In the genomic region with DNA sequence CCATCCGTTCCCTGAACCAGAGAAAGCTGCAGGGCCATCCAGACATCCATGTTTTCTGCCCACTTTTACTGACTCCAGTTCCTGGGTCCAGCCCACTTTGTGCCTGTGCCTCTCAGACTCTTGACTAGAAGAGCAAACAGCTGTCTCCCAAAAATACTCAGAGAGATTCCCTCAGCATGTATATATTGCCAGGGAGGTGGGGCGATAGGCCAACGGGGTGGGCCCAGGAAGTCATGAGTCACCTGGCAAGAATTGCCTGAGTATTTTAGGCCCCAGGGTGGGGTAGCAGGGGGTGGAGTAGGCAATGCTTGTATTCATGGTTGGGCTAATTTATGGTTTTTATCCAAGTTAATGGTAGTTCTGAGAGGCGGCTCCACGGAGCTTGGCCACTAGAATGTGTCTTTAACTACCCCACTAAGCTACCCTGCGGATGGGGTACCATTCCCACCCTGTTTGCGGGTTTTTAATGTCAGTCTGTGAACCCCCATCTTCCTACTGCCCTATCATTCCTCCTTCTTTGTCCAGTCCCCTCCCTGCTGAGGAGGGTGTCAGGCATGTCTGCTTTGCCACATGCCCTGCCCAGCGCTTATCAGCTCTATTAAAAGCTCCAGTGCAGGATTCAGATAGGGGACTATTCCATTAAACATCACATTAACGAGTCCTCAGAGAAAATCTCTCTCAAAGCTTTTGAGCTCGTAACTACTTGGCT, we compare ENCODE assay signal across 10 mouse cellular contexts. TPM values are rescaled to one million over a fixed set of nuclear protein-coding genes. Genes with fewer than 3 reads are reported as not detected.
DNase-seq lines count a peak whose midpoint lies in the region; ATAC-seq and TF ChIP-seq lines count a peak whose summit lies in the region.
"Had no signal": no experiment of that assay in that cellular context is flagged by ENCODE, and none has a peak within 500 bp of the region (broad histone marks: within the 10 kb centered on the region; RNA-seq: fewer than 3 reads in every experiment).

No protein-coding gene starts in this region.

- no peak overlapping the region for H3K4me2 ChIP-seq in lung, embryonic 16.5 days (ENCODE audit: low read depth, low read length)
- H3K4me2 ChIP-seq in hindbrain, embryonic 14.5 days (replicated peaks): no peak overlapping the region
- H3K4me2 ChIP-seq: forebrain, embryonic 13.5 days had no signal

- DNase-seq in 3T3-L1 (ENCODE audit: low read depth, low spot score): peak; percentile 90
- DNase-seq in Patski (ENCODE audit: low read depth, low spot score): peak; percentile 30
- DNase-seq in heart, embryonic 10.5 days (ENCODE audit: low spot score): no peak
- DNase-seq in spleen, postnatal 10 days (ENCODE audit: low spot score in 2 of 2): no peak
- DNase-seq in hindbrain, embryonic 14.5 days (ENCODE audit: low spot score): no peak
- DNase-seq: cerebellum, postnatal 36 days had no signal

- H3K4me1 ChIP-seq in heart, embryonic 10.5 days: peaks cover 55% of the 10 kb centered on the region
- peaks cover 5% of the 10 kb centered on the region for H3K4me1 ChIP-seq in lung, embryonic 16.5 days (replicated peaks; ENCODE audit: control insufficient read depth, insufficient read depth, low read length)
- H3K4me1 ChIP-seq in hindbrain, embryonic 14.5 days (replicated peaks; ENCODE audit: control insufficient read depth, insufficient read depth, low read length): no peaks in the 10 kb centered on the region

- peak; percentile 76 for ATAC-seq in Patski
- peak; percentile 86 for ATAC-seq in lung, embryonic 16.5 days (ENCODE audit: low read depth)
- no peak for ATAC-seq in hindbrain, embryonic 14.5 days (ENCODE audit: low FRiP score)
- no peak for ATAC-seq in cerebellum, adult (ENCODE audit: insufficient number of reproducible peaks, low FRiP score, low TSS enrichment)
- ATAC-seq: forebrain, embryonic 13.5 days; midbrain, embryonic 16.5 days had no signal

- no peak for TF ChIP-seq CTCF in Patski (IDR thresholded peaks at IDR 0.05)

- CTCF ChIA-PET in Patski (lab: Charles Lee): interaction anchor here (1.2 kb wide), 1 partner anchor 10 kb away, joined by 5 read pairs; no protein-coding TSS in a partner anchor

- in situ Hi-C loops in Patski (cut with MboI; ENCODE audit: low pct_unique_long_range_greater_than_20kb): no loop called here

- H3K4me3 ChIP-seq in heart, embryonic 10.5 days: no peak overlapping the region
- H3K4me3 ChIP-seq in lung, embryonic 16.5 days (ENCODE audit: low read length): no peak overlapping the region
- no peak overlapping the region for H3K4me3 ChIP-seq in hindbrain, embryonic 14.5 days (replicated peaks; ENCODE audit: low read length)
- H3K4me3 ChIP-seq: forebrain, embryonic 13.5 days had no signal

- H3K27me3 ChIP-seq in Patski: no peaks in the 10 kb centered on the region
- H3K27me3 ChIP-seq in heart, embryonic 10.5 days (ENCODE audit: insufficient read depth, poor library complexity, severe bottlenecking): no peaks in the 10 kb centered on the region
- no peaks in the 10 kb centered on the region for H3K27me3 ChIP-seq in lung, embryonic 16.5 days (ENCODE audit: control insufficient read depth, insufficient read depth, low read depth, low read length)
- H3K27me3 ChIP-seq in hindbrain, embryonic 14.5 days (ENCODE audit: control insufficient read depth, insufficient read depth, low read length): no peaks in the 10 kb centered on the region
- H3K27me3 ChIP-seq: forebrain, embryonic 13.5 days had no signal

- no peaks in the 10 kb centered on the region for H3K9me3 ChIP-seq in heart, embryonic 10.5 days
- H3K9me3 ChIP-seq in lung, embryonic 16.5 days (ENCODE audit: control insufficient read depth, low read length): no peaks in the 10 kb centered on the region
- no peaks in the 10 kb centered on the region for H3K9me3 ChIP-seq in hindbrain, embryonic 14.5 days (ENCODE audit: control insufficient read depth, low read length)
- H3K9me3 ChIP-seq: forebrain, embryonic 13.5 days had no signal

- H3K36me3 ChIP-seq in heart, embryonic 10.5 days: no peaks in the 10 kb centered on the region
- no peaks in the 10 kb centered on the region for H3K36me3 ChIP-seq in lung, embryonic 16.5 days (ENCODE audit: control insufficient read depth, insufficient read depth, low read length)
- H3K36me3 ChIP-seq in hindbrain, embryonic 14.5 days (replicated peaks; ENCODE audit: control insufficient read depth, insufficient read depth): no peaks in the 10 kb centered on the region

- peak overlapping the region; percentile 79 for H3K27ac ChIP-seq in heart, embryonic 10.5 days
- 0 out of 2 replicates have a peak overlapping the region, but pooled peaks have one; percentile 10 for H3K27ac ChIP-seq in lung, embryonic 16.5 days (ENCODE audit: low read length)
- H3K27ac ChIP-seq in hindbrain, embryonic 14.5 days: no peak overlapping the region
- H3K27ac ChIP-seq: forebrain, embryonic 13.5 days had no signal

- POLR2A ChIA-PET in Patski (lab: Charles Lee): no interaction called here

- H3K9ac ChIP-seq in lung, embryonic 16.5 days (ENCODE audit: low read length): no peak overlapping the region
- H3K9ac ChIP-seq in hindbrain, embryonic 14.5 days: no peak overlapping the region
- H3K9ac ChIP-seq: forebrain, embryonic 13.5 days had no signal

- WGBS in heart, embryonic 10.5 days: 61% methylated on average over 10 of the region's 10 CpGs
- 71% methylated on average over 10 of the region's 10 CpGs for WGBS in lung, embryonic 16.5 days
- 85% methylated on average over 10 of the region's 10 CpGs for WGBS in hindbrain, embryonic 14.5 days

RNA-seq across cellular contexts. Expression of a gene that starts 59.0 kb away (rescaled TPM):
- polyA plus RNA-seq in Patski (2021): 96.5 TPM
- 39.3 and 44.5 TPM in 2 replicates for polyA plus RNA-seq in heart, embryonic 10.5 days (2016; fragmentation: Nextera tagmentation; extraction: Ambion mirVana)
- polyA plus RNA-seq in lung, embryonic 16.5 days (2015; fragmentation: Nextera tagmentation; extraction: Ambion mirVana): 34.5 and 37.0 TPM in 2 replicates
- polyA plus RNA-seq in hindbrain, embryonic 14.5 days (2014; fragmentation: Nextera tagmentation; extraction: Ambion mirVana): 59.4 and 63.8 TPM in 2 replicates

Comparison
In these comparisons a context has a peak if more than half of its experiments do, and no peak if none do; other contexts are left out.
1. DNase-seq: peak in 3T3-L1 (single experiment) and Patski (single experiment); none in heart, embryonic 10.5 days (single experiment), spleen, postnatal 10 days (0 of 2) and hindbrain, embryonic 14.5 days (single experiment).
2. ATAC-seq: peak in Patski (single experiment) and lung, embryonic 16.5 days (single experiment); none in hindbrain, embryonic 14.5 days (single experiment) and cerebellum, adult (single experiment).